Mouse (Mus musculus) kidney, embryonic 16.5 days (tissue): ENCODE results near the gene Eif2s1. TPM values are rescaled to one million over a fixed set of nuclear protein-coding genes. Genes with fewer than 3 reads are reported as not detected.
"Not testable (repeated sequence)": the region's sequence is repeated elsewhere in the genome, so short reads cannot be mapped to it uniquely, and the experiment has no call there.

Experiments
- ATAC-seq: fragments of 200-750 bp; cut with Nextera tagmentation; 2 replicates; pipeline ENCODE4 v1.8.0; 2017; ENCODE audit warnings: moderate TSS enrichment; ENCODE audit not compliant: low FRiP score, low TSS enrichment
- H3K27ac ChIP-seq: fragments of 300-500 bp; sonication (generic); 2 replicates; pipeline ENCODE4 v1.5.1; 2014; ENCODE audit warnings: low read length
- H3K27me3 ChIP-seq: fragments of 300-500 bp; sonication (generic); 2 replicates; pipeline ENCODE4 v1.6.1; 2014; ENCODE audit warnings: low read length, control low read depth, mixed read lengths; ENCODE audit not compliant: insufficient read depth
- H3K36me3 ChIP-seq: fragments of 300-500 bp; sonication (generic); 2 replicates; pipeline ENCODE4 v1.6.1; 2014; ENCODE audit warnings: low read length, control low read depth, mixed read lengths; ENCODE audit not compliant: insufficient read depth
- H3K4me1 ChIP-seq: fragments of 300-500 bp; sonication (generic); 2 replicates; pipeline ENCODE4 v1.6.1; 2014; ENCODE audit warnings: low read length, control low read depth, mixed read lengths; ENCODE audit not compliant: insufficient read depth
- H3K4me2 ChIP-seq: fragments of 300-500 bp; sonication (generic); replicated peaks from 2 replicates; pipeline ENCODE4 v1.6.1; 2014; ENCODE audit warnings: low read depth, low read length
- H3K4me3 ChIP-seq: fragments of 300-500 bp; sonication (generic); 2 replicates; pipeline ENCODE4 v1.5.1; 2014; ENCODE audit warnings: mild to moderate bottlenecking, low read length
- H3K9ac ChIP-seq: fragments of 300-500 bp; sonication (generic); replicated peaks from 2 replicates; pipeline ENCODE4 v1.6.1; 2014; ENCODE audit warnings: low read length
- H3K9me3 ChIP-seq: fragments of 300-500 bp; sonication (generic); 2 replicates; pipeline ENCODE4 v1.6.1; 2016; ENCODE audit warnings: low read length, control low read depth
- WGBS: fragments of 180-500 bp; shearing (Covaris S2); extraction: QIAGEN DNeasy Blood & Tissue Kit; methylation state at CpG from one replicate; pipeline ENCODE4 v1.1.7; 2014; 5-methylcytosine and 5-hydroxymethylcytosine counted together
- polyA plus RNA-seq: library from polyadenylated mRNA; unstranded; fragments of >200 nt; fragmentation: Nextera tagmentation; extraction: Ambion mirVana; gene quantifications from 2 replicates; pipeline ENCODE4 v1.2.1, GENCODE M21; 2015

The Eif2s1 gene
- polyA plus RNA-seq, 1 experiment from 2014 or later: 236 TPM

DNA sequence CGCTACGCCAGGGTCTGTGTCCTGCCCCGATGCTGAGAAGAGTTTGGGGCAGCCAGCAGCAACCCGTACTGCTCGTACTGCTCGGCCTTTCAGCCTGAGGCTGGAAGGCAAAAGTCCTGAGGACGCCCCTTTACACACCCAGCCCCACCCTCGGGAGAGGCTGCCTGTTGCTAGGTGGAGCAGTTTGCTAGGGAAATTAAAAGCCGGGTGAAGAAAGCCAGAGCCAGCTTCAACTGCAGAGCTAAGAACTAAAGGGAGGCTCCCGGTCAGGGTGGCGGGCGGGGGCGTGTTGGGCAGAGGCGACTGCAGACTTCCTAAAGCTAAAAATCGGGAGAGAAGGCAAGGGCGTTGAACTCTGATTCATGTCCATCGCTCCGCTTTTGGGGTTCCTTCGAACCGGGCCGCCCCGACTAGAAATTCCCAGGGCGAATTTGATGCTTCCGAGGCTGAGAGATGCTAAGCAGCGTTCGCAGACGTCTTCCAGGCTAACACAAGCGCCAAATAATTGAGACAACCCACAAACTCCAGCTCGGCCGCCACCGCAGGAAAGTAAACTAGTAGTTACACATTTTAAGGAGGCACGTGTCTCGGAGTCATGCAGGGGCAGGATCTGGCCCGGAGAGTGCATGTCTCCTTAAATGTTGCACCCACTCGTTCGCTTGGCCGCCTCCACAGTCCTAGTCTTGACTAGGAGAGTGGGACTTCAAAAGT is 50.2 kb downstream of the Eif2s1 start:
- Histone ChIP-seq H3K27ac (no peak overlapping the region), H3K4me1 (peaks cover 20% of the 10 kb centered on the region), H3K27me3 (peaks cover 55% of the 10 kb centered on the region), H3K36me3 (no peaks in the 10 kb centered on the region), H3K4me3 (peak overlapping the region; percentile 44), H3K4me2 (peak overlapping the region; percentile 71), H3K9me3 (peaks cover 7% of the 10 kb centered on the region; the same call in 1 of the 2 replicates), H3K9ac (peak overlapping the region; percentile 37)
- WGBS: under 1% methylated on average over 37 of the region's 37 CpGs
- peak; percentile 58; the same call in 1 of the 2 replicates for ATAC-seq

GRCm38 (mm10) chr12:78914458-78914857 is 52.8 kb downstream of the Eif2s1 start:
- WGBS: 85% methylated on average over 4 of the region's 4 CpGs
- Histone ChIP-seq H3K4me3 (no peak overlapping the region), H3K27ac (no peak overlapping the region), H3K4me2 (no peak overlapping the region), H3K4me1 (peaks cover 21% of the 10 kb centered on the region), H3K9ac (no peak overlapping the region), H3K36me3 (no peaks in the 10 kb centered on the region), H3K27me3 (peaks cover 40% of the 10 kb centered on the region), H3K9me3 (no peaks in the 10 kb centered on the region)
- no peak for ATAC-seq

- H3K27ac ChIP-seq: no peak overlapping the region
- no peak overlapping the region for H3K4me2 ChIP-seq
- no peak for ATAC-seq
- H3K9ac ChIP-seq: no peak overlapping the region
- peaks cover 21% of the 10 kb centered on the region for H3K4me1 ChIP-seq
- H3K36me3 ChIP-seq: no peaks in the 10 kb centered on the region
- WGBS: 80% methylated on average over 3 of the region's 3 CpGs
- H3K27me3 ChIP-seq: peaks cover 30% of the 10 kb centered on the region
- no peak overlapping the region for H3K4me3 ChIP-seq
- H3K9me3 ChIP-seq: no peaks in the 10 kb centered on the region
These were observed 53.9 kb downstream of the Eif2s1 start for GRCm38 (mm10) chr12:78915561-78915960.

GRCm38 (mm10) chr12:78916278-78916677 is 54.7 kb downstream of the Eif2s1 start:
- 75% methylated on average over 3 of the region's 3 CpGs for WGBS
- no peaks in the 10 kb centered on the region for H3K9me3 ChIP-seq
- no peak overlapping the region for H3K4me3 ChIP-seq
- no peak overlapping the region for H3K4me2 ChIP-seq
- peaks cover 23% of the 10 kb centered on the region for H3K27me3 ChIP-seq
- no peak overlapping the region for H3K27ac ChIP-seq
- H3K9ac ChIP-seq: no peak overlapping the region
- no peaks in the 10 kb centered on the region for H3K36me3 ChIP-seq
- ATAC-seq: no peak
- H3K4me1 ChIP-seq: peaks cover 14% of the 10 kb centered on the region

DNA sequence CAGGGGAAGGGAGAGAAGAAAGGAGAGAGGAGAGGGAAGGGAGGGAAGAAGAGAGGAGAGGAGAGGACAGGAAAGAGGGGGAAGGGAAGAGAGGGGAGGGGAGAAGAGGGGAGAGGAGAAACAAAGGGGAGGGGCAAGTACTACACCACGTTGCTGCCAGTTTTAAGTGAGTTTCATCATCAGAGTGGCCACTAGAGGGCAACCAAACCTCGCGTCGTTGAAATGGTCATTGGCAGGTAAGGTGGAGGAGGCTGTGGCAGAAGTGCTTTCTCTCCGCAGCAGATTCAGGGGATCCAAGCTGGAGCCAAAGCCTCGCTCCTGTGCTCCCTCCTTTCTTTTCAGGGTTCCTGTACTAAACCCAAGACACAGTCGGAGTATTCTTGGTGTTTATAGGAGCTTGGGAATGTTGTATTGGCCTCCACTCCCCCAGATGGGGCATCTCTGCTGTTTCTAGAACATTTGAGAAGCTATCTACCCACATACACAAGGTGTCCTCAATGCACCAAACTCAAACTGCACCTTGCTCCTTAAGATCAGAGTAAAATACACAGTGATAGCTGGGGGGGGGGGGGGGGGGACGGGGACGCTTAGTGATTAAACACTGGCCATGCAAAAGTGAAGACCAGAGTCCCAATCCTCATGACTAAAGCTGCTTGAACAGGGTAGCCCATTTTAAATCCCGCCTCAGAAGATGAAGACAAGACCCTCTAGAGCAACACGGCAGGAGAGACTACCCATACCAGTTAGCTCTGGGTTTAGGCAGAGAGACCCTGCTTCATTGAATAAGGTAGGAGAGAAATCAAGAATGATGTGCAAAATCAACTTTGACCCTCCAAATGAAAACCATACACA is 56.8 kb downstream of the Eif2s1 start:
- Histone ChIP-seq H3K27me3 (peaks cover 9% of the 10 kb centered on the region; the same call in 1 of the 2 replicates), H3K9me3 (no peaks in the 10 kb centered on the region), H3K4me3 (peak overlapping the region; percentile 10; the same call in 1 of the 2 replicates), H3K36me3 (no peaks in the 10 kb centered on the region), H3K27ac (no peak overlapping the region), H3K4me2 (peak overlapping the region; percentile 38), H3K9ac (no peak overlapping the region), H3K4me1 (peaks cover 3% of the 10 kb centered on the region; the same call in 1 of the 2 replicates)
- ATAC-seq: peak; percentile 77
- WGBS: 17% methylated on average over 11 of the region's 11 CpGs

GRCm38 (mm10) chr12:78919079-78919712 is 57.6 kb downstream of the Eif2s1 start:
- Histone ChIP-seq H3K4me3 (peak overlapping the region; percentile 10), H3K27ac (no peak overlapping the region), H3K9me3 (no peaks in the 10 kb centered on the region), H3K4me2 (peak overlapping the region; percentile 38), H3K9ac (no peak overlapping the region), H3K36me3 (no peaks in the 10 kb centered on the region), H3K27me3 (peaks cover 2% of the 10 kb centered on the region; the same call in 1 of the 2 replicates), H3K4me1 (peaks cover 3% of the 10 kb centered on the region; the same call in 1 of the 2 replicates)
- 18% methylated on average over 16 of the region's 16 CpGs for WGBS
- ATAC-seq: peak; percentile 75

- Histone ChIP-seq H3K9me3 (no peaks in the 10 kb centered on the region), H3K4me2 (no peak overlapping the region), H3K27me3 (no peaks in the 10 kb centered on the region), H3K4me3 (no peak overlapping the region), H3K27ac (no peak overlapping the region), H3K36me3 (no peaks in the 10 kb centered on the region), H3K9ac (no peak overlapping the region), H3K4me1 (peaks cover 3% of the 10 kb centered on the region; the same call in 1 of the 2 replicates)
- WGBS: 44% methylated on average over 4 of the region's 4 CpGs
- ATAC-seq: no peak
These were observed 59.8 kb downstream of the Eif2s1 start for GRCm38 (mm10) chr12:78921421-78921820.

- Histone ChIP-seq H3K4me1 (peaks cover 3% of the 10 kb centered on the region; the same call in 1 of the 2 replicates), H3K36me3 (no peaks in the 10 kb centered on the region), H3K27me3 (no peaks in the 10 kb centered on the region), H3K4me3 (no peak overlapping the region), H3K4me2 (no peak overlapping the region), H3K9me3 (no peaks in the 10 kb centered on the region), H3K27ac (no peak overlapping the region), H3K9ac (no peak overlapping the region)
- 66% methylated on average over 3 of the region's 3 CpGs for WGBS
- no peak for ATAC-seq
These were observed 60.4 kb downstream of the Eif2s1 start for GRCm38 (mm10) chr12:78922058-78922457.

- ATAC-seq, H3K27ac ChIP-seq, H3K4me2 ChIP-seq, H3K36me3 ChIP-seq, H3K9me3 ChIP-seq, H3K4me1 ChIP-seq, H3K4me3 ChIP-seq, H3K27me3 ChIP-seq, H3K9ac ChIP-seq: not testable (repeated sequence)
These were observed 61.4 kb downstream of the Eif2s1 start for GRCm38 (mm10) chr12:78922977-78923376.
